Comparison of ENCODE assay signal across 8 mouse cellular contexts in the genomic region with DNA sequence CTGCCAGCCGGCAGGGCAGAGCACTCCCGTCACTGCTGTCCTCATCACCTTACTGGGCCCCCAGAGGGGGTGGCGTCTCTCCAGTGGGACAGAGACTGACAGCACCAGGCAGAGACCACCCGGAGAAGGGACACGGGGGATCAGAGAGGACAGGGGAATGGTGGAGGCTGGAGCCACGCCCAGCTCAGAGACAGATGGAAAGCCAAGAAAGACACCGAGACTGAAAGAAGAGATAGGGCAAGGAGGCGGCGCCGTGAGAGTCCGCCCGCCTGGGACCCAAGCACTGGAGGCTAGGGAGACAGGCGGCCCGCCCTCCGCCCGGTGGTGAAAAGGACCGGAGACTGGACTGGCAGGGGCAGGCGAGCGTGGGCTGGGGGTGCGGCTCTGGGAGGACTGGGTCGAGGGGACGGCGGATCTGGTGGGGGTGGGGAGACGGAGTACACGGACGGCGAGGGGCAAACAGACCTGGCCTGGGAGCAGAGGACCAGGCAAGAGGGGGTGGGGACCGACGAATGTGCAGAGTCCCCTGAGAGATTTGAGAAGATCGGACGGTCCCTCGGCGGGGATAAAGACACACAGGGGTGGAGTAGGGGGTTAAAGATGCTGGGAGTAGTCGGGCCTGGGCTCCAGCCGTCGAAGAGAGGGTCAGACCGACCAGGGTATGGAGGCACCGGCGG. TPM values are rescaled to one million over a fixed set of nuclear protein-coding genes. Genes with fewer than 3 reads are reported as not detected.
DNase-seq lines count a peak whose midpoint lies in the region; ATAC-seq and TF ChIP-seq lines count a peak whose summit lies in the region.

No protein-coding gene starts in this region.

- H3K27me3 ChIP-seq in liver, postnatal 0 days (ENCODE audit: insufficient read depth, low read length) = no peaks in the 10 kb centered on the region

- peak; percentile 40 for ATAC-seq in liver, postnatal 0 days

- H3K4me2 ChIP-seq in liver, postnatal 0 days (ENCODE audit: low read depth, low read length) = peak overlapping the region; percentile 85

- DNase-seq in kidney, adult 11 months = peak; percentile 56
- DNase-seq in kidney, adult 9 months = no peak
- DNase-seq in c-Kit-positive CD71-positive TER-119-positive erythroid progenitor cells, embryonic 14.5 days (ENCODE audit: low spot score) = peak; percentile 69
- peak; percentile 47 for DNase-seq in gastrocnemius, postnatal 25 days
- DNase-seq in induced T-regulatory cell, adult 2 months (ENCODE audit: low read depth) = peak; percentile 71
- DNase-seq in liver, postnatal 0 days = peak; percentile 75
- peak; percentile 51 for DNase-seq in yolk sac, embryonic 10.5 days (ENCODE audit: low spot score)

- H3K27ac ChIP-seq in liver, postnatal 0 days (ENCODE audit: low read depth) = peak overlapping the region; percentile 82
- H3K27ac ChIP-seq in olfactory bulb, adult 2 months (ENCODE audit: insufficient read depth, low read depth, low read length) = no peak overlapping the region

- no peaks in the 10 kb centered on the region for H3K9me3 ChIP-seq in liver, postnatal 0 days (ENCODE audit: low read length)

- peak overlapping the region; percentile 83 for H3K4me3 ChIP-seq in liver, postnatal 0 days (ENCODE audit: low read depth, low read length)
- H3K4me3 ChIP-seq in olfactory bulb, adult 2 months (ENCODE audit: insufficient read depth, low read depth, low read length) = peak overlapping the region; percentile 42

- WGBS in liver, postnatal 0 days (ENCODE audit: insufficient replicate concordance) = 3% methylated on average over 37 of the region's 39 CpGs
- WGBS in olfactory bulb, adult 2 months = 6% methylated on average over 39 of the region's 39 CpGs

- no peak for TF ChIP-seq POLR2A in olfactory bulb, adult 2 months (IDR thresholded peaks at IDR 0.05; ENCODE audit: insufficient read depth, low read depth, low read length)

- TF ChIP-seq CTCF in liver, postnatal 0 days (IDR thresholded peaks at IDR 0.05; ENCODE audit: low read depth) = no peak
- no peak for TF ChIP-seq CTCF in olfactory bulb, adult 2 months (IDR thresholded peaks at IDR 0.05; ENCODE audit: insufficient read depth, low read depth, low read length)

- peak overlapping the region; percentile 82 for H3K9ac ChIP-seq in liver, postnatal 0 days (replicated peaks)

- peaks cover 34% of the 10 kb centered on the region for H3K4me1 ChIP-seq in liver, postnatal 0 days (ENCODE audit: insufficient read depth)
- H3K4me1 ChIP-seq in olfactory bulb, adult 2 months (ENCODE audit: control insufficient read depth, insufficient read depth, low read length) = peaks cover 27% of the 10 kb centered on the region

- no peak for TF ChIP-seq EP300 in liver, postnatal 0 days (IDR thresholded peaks at IDR 0.05; ENCODE audit: low read depth)

- H3K36me3 ChIP-seq in liver, postnatal 0 days (replicated peaks; ENCODE audit: insufficient read depth, low read length) = no peaks in the 10 kb centered on the region

RNA-seq across cellular contexts. Expression of a gene that starts 0.7 kb away (rescaled TPM):
- 1 to 10 TPM; 5.4 to 5.7 TPM for total RNA-seq in gastrocnemius, postnatal 25 days (2021)
- 16.7 and 17.8 TPM in 2 replicates for polyA plus RNA-seq in liver, postnatal 0 days (2015; fragmentation: Nextera tagmentation; extraction: Ambion mirVana)
- 164 TPM in 1 of 2 replicates, not detected in the other for polyA plus RNA-seq in olfactory bulb, adult 2 months (2012; ENCODE audit: insufficient read depth, insufficient read length, low replicate concordance, missing spikeins)

RNA-seq across cellular contexts. Expression of a gene that starts 28.9 kb away (rescaled TPM):
- 1 to 10 TPM; 4.4 TPM for total RNA-seq in gastrocnemius, postnatal 25 days (2021)
- 6.6 and 7.0 TPM in 2 replicates for polyA plus RNA-seq in liver, postnatal 0 days (2015; fragmentation: Nextera tagmentation; extraction: Ambion mirVana)
- polyA plus RNA-seq in olfactory bulb, adult 2 months (2012; ENCODE audit: insufficient read depth, insufficient read length, low replicate concordance, missing spikeins) = not detected in 2 replicates
